Mouse (Mus musculus): ENCODE results near the gene Bhlha15. TPM values are rescaled to one million over a fixed set of nuclear protein-coding genes. Genes with fewer than 3 reads are reported as not detected.

Bhlha15 gene
- polyA plus RNA-seq, 1 experiment = 3.1 TPM

GRCm38 (mm10) chr5:144158604-144159003 lies 31.5 kb upstream of the Bhlha15 start:
- no peak overlapping the region for H3K9ac ChIP-seq (ENCODE audit: low read depth, poor library complexity, severe bottlenecking)
- H3K9me3 ChIP-seq (replicated peaks; ENCODE audit: control insufficient read depth, insufficient read depth, low read length, poor library complexity, severe bottlenecking) = no peaks in the 10 kb centered on the region
- no peak overlapping the region for H3K27ac ChIP-seq (ENCODE audit: insufficient read depth, low read length)
- no peak overlapping the region for H3K4me3 ChIP-seq (ENCODE audit: low read depth, low read length)
- peaks cover 8% of the 10 kb centered on the region for H3K36me3 ChIP-seq (ENCODE audit: control insufficient read depth, insufficient read depth, low read length, poor library complexity, severe bottlenecking)
- 0 out of 2 replicates have a peak, but pooled peaks have one; percentile 2 for TF ChIP-seq EP300 (IDR thresholded peaks at IDR 0.05; ENCODE audit: insufficient read depth, low read depth, low read length)
- no peak for TF ChIP-seq POLR2A (IDR thresholded peaks at IDR 0.05; ENCODE audit: insufficient read depth, low read length)
- no peak for TF ChIP-seq CTCF (IDR thresholded peaks at IDR 0.05; ENCODE audit: low read depth, low read length)
- no peaks in the 10 kb centered on the region for H3K27me3 ChIP-seq (ENCODE audit: control insufficient read depth, insufficient read depth, low read length, poor library complexity, severe bottlenecking)
- peaks cover 3% of the 10 kb centered on the region for H3K4me1 ChIP-seq (ENCODE audit: control insufficient read depth, insufficient read depth, low read length)

DNA sequence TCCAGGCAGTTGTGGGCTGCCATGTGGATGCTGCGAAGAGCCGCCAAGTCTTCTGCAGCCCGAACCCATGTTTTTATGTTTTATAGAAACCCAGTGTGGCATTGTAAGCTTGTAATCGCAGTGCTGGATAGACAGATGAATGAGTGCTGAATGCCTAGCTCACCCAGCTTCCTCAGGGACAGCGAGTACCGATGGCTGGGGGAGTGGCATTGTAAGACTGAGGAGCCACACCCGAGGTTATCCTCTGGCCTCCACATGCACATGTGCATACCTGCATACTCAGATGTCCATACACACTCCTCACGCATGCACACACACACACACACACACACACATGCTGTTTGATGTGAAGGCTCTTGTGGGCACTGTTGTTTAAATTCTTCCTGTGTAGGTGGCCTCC lies 30.9 kb upstream of the Bhlha15 start:
- Histone ChIP-seq H3K4me3 (ENCODE audit: low read depth, low read length) (no peak overlapping the region), H3K27me3 (ENCODE audit: control insufficient read depth, insufficient read depth, low read length, poor library complexity, severe bottlenecking) (no peaks in the 10 kb centered on the region), H3K9me3 (replicated peaks; ENCODE audit: control insufficient read depth, insufficient read depth, low read length, poor library complexity, severe bottlenecking) (no peaks in the 10 kb centered on the region), H3K27ac (ENCODE audit: insufficient read depth, low read length) (no peak overlapping the region), H3K36me3 (ENCODE audit: control insufficient read depth, insufficient read depth, low read length, poor library complexity, severe bottlenecking) (peaks cover 11% of the 10 kb centered on the region), H3K9ac (ENCODE audit: low read depth, poor library complexity, severe bottlenecking) (no peak overlapping the region), H3K4me1 (ENCODE audit: control insufficient read depth, insufficient read depth, low read length) (peaks cover 4% of the 10 kb centered on the region)
- TF ChIP-seq EP300 (IDR thresholded peaks at IDR 0.05; ENCODE audit: insufficient read depth, low read depth, low read length) = no peak
- no peak for TF ChIP-seq CTCF (IDR thresholded peaks at IDR 0.05; ENCODE audit: low read depth, low read length)
- no peak for TF ChIP-seq POLR2A (IDR thresholded peaks at IDR 0.05; ENCODE audit: insufficient read depth, low read length)

DNA sequence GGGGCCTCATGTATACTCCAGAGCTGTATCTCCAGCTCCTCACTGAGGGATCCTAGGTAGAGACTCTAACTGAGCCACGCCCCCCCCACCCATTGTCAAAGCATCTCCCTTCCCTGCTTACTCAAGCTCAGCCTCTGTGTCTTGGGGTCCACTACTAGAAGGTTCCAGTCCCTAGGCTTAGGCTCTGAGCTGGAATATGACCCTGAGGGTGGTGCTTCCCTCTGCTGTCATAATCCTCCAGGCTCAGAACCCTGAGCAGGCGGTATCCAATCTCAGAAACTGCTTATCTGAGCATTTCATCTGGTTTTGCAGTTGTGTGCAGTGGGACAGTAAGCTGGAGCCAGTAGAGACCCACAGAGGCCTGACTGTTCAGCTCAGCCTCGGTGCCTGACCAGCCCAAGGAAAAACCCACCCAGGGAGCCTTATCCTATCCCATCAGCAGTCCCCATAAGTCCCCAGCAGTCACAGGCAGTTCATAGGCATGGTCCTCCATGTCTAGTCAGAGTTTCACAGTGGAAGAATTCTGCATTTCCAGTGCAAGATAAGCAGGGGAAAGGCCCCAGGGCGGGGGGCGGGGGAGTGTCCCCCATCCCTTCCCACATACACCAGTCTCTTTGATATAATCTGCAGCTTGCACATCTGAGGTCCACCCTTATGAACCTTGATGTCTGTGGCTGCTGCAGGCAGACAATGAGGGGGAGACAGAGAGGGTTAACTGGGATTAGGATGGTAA lies 27.8 kb upstream of the Bhlha15 start:
- H3K4me1 ChIP-seq (ENCODE audit: control insufficient read depth, insufficient read depth, low read length) = peaks cover 3% of the 10 kb centered on the region
- no peaks in the 10 kb centered on the region for H3K9me3 ChIP-seq (replicated peaks; ENCODE audit: control insufficient read depth, insufficient read depth, low read length, poor library complexity, severe bottlenecking)
- no peak overlapping the region for H3K27ac ChIP-seq (ENCODE audit: insufficient read depth, low read length)
- peaks cover 28% of the 10 kb centered on the region for H3K36me3 ChIP-seq (ENCODE audit: control insufficient read depth, insufficient read depth, low read length, poor library complexity, severe bottlenecking)
- H3K4me3 ChIP-seq (ENCODE audit: low read depth, low read length) = no peak overlapping the region
- H3K27me3 ChIP-seq (ENCODE audit: control insufficient read depth, insufficient read depth, low read length, poor library complexity, severe bottlenecking) = no peaks in the 10 kb centered on the region
- H3K9ac ChIP-seq (ENCODE audit: low read depth, poor library complexity, severe bottlenecking) = no peak overlapping the region
- no peak for TF ChIP-seq CTCF (IDR thresholded peaks at IDR 0.05; ENCODE audit: low read depth, low read length)
- no peak for TF ChIP-seq EP300 (IDR thresholded peaks at IDR 0.05; ENCODE audit: insufficient read depth, low read depth, low read length)
- TF ChIP-seq POLR2A (IDR thresholded peaks at IDR 0.05; ENCODE audit: insufficient read depth, low read length) = no peak

GRCm38 (mm10) chr5:144162813-144163517 lies 27.1 kb upstream of the Bhlha15 start:
- H3K27me3 ChIP-seq (ENCODE audit: control insufficient read depth, insufficient read depth, low read length, poor library complexity, severe bottlenecking) = no peaks in the 10 kb centered on the region
- peaks cover 1% of the 10 kb centered on the region for H3K4me1 ChIP-seq (ENCODE audit: control insufficient read depth, insufficient read depth, low read length)
- no peak overlapping the region for H3K9ac ChIP-seq (ENCODE audit: low read depth, poor library complexity, severe bottlenecking)
- TF ChIP-seq EP300 (IDR thresholded peaks at IDR 0.05; ENCODE audit: insufficient read depth, low read depth, low read length) = no peak
- no peak for TF ChIP-seq CTCF (IDR thresholded peaks at IDR 0.05; ENCODE audit: low read depth, low read length)
- no peak for TF ChIP-seq POLR2A (IDR thresholded peaks at IDR 0.05; ENCODE audit: insufficient read depth, low read length)
- no peak overlapping the region for H3K4me3 ChIP-seq (ENCODE audit: low read depth, low read length)
- H3K9me3 ChIP-seq (replicated peaks; ENCODE audit: control insufficient read depth, insufficient read depth, low read length, poor library complexity, severe bottlenecking) = no peaks in the 10 kb centered on the region
- H3K36me3 ChIP-seq (ENCODE audit: control insufficient read depth, insufficient read depth, low read length, poor library complexity, severe bottlenecking) = peaks cover 25% of the 10 kb centered on the region
- no peak overlapping the region for H3K27ac ChIP-seq (ENCODE audit: insufficient read depth, low read length)

DNA sequence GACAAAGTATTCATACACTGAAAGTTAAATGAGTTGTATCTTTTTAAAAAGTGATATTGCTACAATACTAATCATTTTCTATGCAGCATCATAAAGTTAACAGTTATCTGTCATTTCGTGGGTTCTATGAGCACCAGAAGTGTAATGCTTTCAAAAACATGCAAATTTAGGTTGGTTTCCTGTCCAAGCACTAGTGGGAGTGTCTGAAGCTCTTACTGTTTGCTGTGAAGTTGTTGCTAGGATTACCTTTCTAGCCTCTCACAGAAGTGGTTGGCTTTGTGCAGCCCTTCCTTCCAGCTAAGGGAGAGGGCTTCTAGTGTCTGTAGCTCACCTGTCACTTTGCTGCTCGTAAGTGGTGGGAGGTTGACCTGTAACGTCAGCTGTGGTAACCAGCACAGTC lies 24.3 kb upstream of the Bhlha15 start:
- Histone ChIP-seq H3K27me3 (ENCODE audit: control insufficient read depth, insufficient read depth, low read length, poor library complexity, severe bottlenecking) (no peaks in the 10 kb centered on the region), H3K4me3 (ENCODE audit: low read depth, low read length) (no peak overlapping the region), H3K9ac (ENCODE audit: low read depth, poor library complexity, severe bottlenecking) (no peak overlapping the region), H3K9me3 (replicated peaks; ENCODE audit: control insufficient read depth, insufficient read depth, low read length, poor library complexity, severe bottlenecking) (no peaks in the 10 kb centered on the region), H3K4me1 (ENCODE audit: control insufficient read depth, insufficient read depth, low read length) (peaks cover 1% of the 10 kb centered on the region), H3K36me3 (ENCODE audit: control insufficient read depth, insufficient read depth, low read length, poor library complexity, severe bottlenecking) (peaks cover 38% of the 10 kb centered on the region), H3K27ac (ENCODE audit: insufficient read depth, low read length) (no peak overlapping the region)
- TF ChIP-seq EP300 (IDR thresholded peaks at IDR 0.05; ENCODE audit: insufficient read depth, low read depth, low read length) (no peak), POLR2A (IDR thresholded peaks at IDR 0.05; ENCODE audit: insufficient read depth, low read length) (no peak), CTCF (IDR thresholded peaks at IDR 0.05; ENCODE audit: low read depth, low read length) (no peak)

All from ES-Bruce4 (cell line).